Mouse (Mus musculus) megakaryocyte, embryonic 14.5 days (primary cell): Measurements from ENCODE around the gene Dock11. TPM values are rescaled to one million over a fixed set of nuclear protein-coding genes. Genes with fewer than 3 reads are reported as not detected.

Experiments used
- H3K27me3 ChIP-seq: replicated peaks from 2 replicates; pipeline ENCODE3; 2012; ENCODE audit warnings: inconsistent platforms
- H3K36me3 ChIP-seq: replicated peaks from 2 replicates; pipeline ENCODE3; 2012; ENCODE audit warnings: low read length, inconsistent platforms, mixed read lengths
- H3K4me1 ChIP-seq: 2 replicates; pipeline ENCODE4 v1.6.1; 2012; ENCODE audit warnings: inconsistent platforms
- H3K4me3 ChIP-seq: replicated peaks from 2 replicates; pipeline ENCODE3; 2012; ENCODE audit warnings: moderate library complexity, mild to moderate bottlenecking, inconsistent platforms
- H3K9me3 ChIP-seq: 2 replicates; pipeline ENCODE4 v1.6.1; 2012; ENCODE audit warnings: inconsistent platforms
- FLI1 ChIP-seq: IDR thresholded peaks from 2 replicates; pipeline ENCODE4 v1.6.1; 2012; ENCODE audit warnings: low read length, inconsistent platforms, mixed read lengths
- GATA1 ChIP-seq: IDR thresholded peaks from 3 replicates; pipeline ENCODE4 v1.6.1; 2012; ENCODE audit warnings: mixed read lengths, low read length, inconsistent platforms, borderline replicate concordance
- polyA plus RNA-seq: library from polyadenylated mRNA; stranded (reverse); fragments of >175 nt; gene quantifications from 2 replicates; pipeline ENCODE4 v1.2.3, GENCODE M21; 2012; ENCODE audit warnings: low replicate concordance; ENCODE audit not compliant: insufficient read depth

Dock11 gene
- polyA plus RNA-seq: 0.46 TPM in 1 of 2 replicates, not detected in the other

GRCm38 (mm10) chrX:35888087-35888895 is at the start of gene Dock11:
Gene Dock11, plus strand, starts transcription at chrX:35888832.
- H3K4me3 ChIP-seq: peak within 1 kb of the TSS; percentile 93
- peaks cover 25% of the 10 kb centered on the region; the same call in 1 of the 2 replicates for H3K4me1 ChIP-seq
- no peaks in the 10 kb centered on the region for H3K36me3 ChIP-seq
- H3K27me3 ChIP-seq: peaks cover 20% of the 10 kb centered on the region
- TF ChIP-seq FLI1: no peak
- no peak for TF ChIP-seq GATA1
- H3K9me3 ChIP-seq: no peaks in the 10 kb centered on the region

GRCm38 (mm10) chrX:35879703-35880102 is 8.9 kb upstream of the Dock11 start:
- no peak overlapping the region for H3K4me3 ChIP-seq
- H3K4me1 ChIP-seq: no peaks in the 10 kb centered on the region
- H3K27me3 ChIP-seq: peaks cover 13% of the 10 kb centered on the region
- H3K9me3 ChIP-seq: no peaks in the 10 kb centered on the region
- no peaks in the 10 kb centered on the region for H3K36me3 ChIP-seq
- no peak for TF ChIP-seq FLI1
- TF ChIP-seq GATA1: no peak

- peaks cover 25% of the 10 kb centered on the region; the same call in 1 of the 2 replicates for H3K4me1 ChIP-seq
- no peaks in the 10 kb centered on the region for H3K9me3 ChIP-seq
- H3K36me3 ChIP-seq: no peaks in the 10 kb centered on the region
- H3K27me3 ChIP-seq: peaks cover 20% of the 10 kb centered on the region
- TF ChIP-seq FLI1: no peak
- no peak for TF ChIP-seq GATA1
- H3K4me3 ChIP-seq: peak overlapping the region; percentile 93
These were observed 540 bp downstream of the Dock11 start for GRCm38 (mm10) chrX:35888945-35889799.

GRCm38 (mm10) chrX:35889800-35890106 is 1.1 kb downstream of the Dock11 start:
- Histone ChIP-seq H3K4me3 (peak overlapping the region; percentile 93), H3K4me1 (peaks cover 25% of the 10 kb centered on the region; the same call in 1 of the 2 replicates), H3K36me3 (no peaks in the 10 kb centered on the region), H3K27me3 (peaks cover 20% of the 10 kb centered on the region), H3K9me3 (no peaks in the 10 kb centered on the region)
- TF ChIP-seq FLI1 (no peak), GATA1 (no peak)

- Histone ChIP-seq H3K27me3 (peaks cover 20% of the 10 kb centered on the region), H3K4me3 (no peak overlapping the region), H3K9me3 (no peaks in the 10 kb centered on the region)
These were observed 3.0 kb downstream of the Dock11 start for GRCm38 (mm10) chrX:35891534-35892125.

GRCm38 (mm10) chrX:35892377-35892776 is 3.7 kb downstream of the Dock11 start:
- Histone ChIP-seq H3K4me3 (no peak overlapping the region), H3K9me3 (no peaks in the 10 kb centered on the region), H3K36me3 (no peaks in the 10 kb centered on the region), H3K4me1 (peaks cover 32% of the 10 kb centered on the region; the same call in 1 of the 2 replicates), H3K27me3 (peaks cover 18% of the 10 kb centered on the region)
- TF ChIP-seq GATA1: no peak
- TF ChIP-seq FLI1: no peak

More at GRCm38 (mm10) chrX:35891534-35892125, 3.0 kb downstream of the Dock11 start:
- Histone ChIP-seq H3K36me3 (no peaks in the 10 kb centered on the region), H3K4me1 (peaks cover 32% of the 10 kb centered on the region; the same call in 1 of the 2 replicates)
- no peak for TF ChIP-seq FLI1
- no peak for TF ChIP-seq GATA1

GRCm38 (mm10) chrX:35897648-35898500 is 9.2 kb downstream of the Dock11 start:
- Histone ChIP-seq H3K4me1 (peaks cover 29% of the 10 kb centered on the region), H3K27me3 (no peaks in the 10 kb centered on the region), H3K36me3 (no peaks in the 10 kb centered on the region), H3K4me3 (peak overlapping the region; percentile 80), H3K9me3 (no peaks in the 10 kb centered on the region)
- no peak for TF ChIP-seq GATA1
- no peak for TF ChIP-seq FLI1

- no peak for TF ChIP-seq FLI1
- no peak for TF ChIP-seq GATA1
- peak overlapping the region; percentile 77 for H3K4me3 ChIP-seq
- H3K4me1 ChIP-seq: peaks cover 29% of the 10 kb centered on the region
- H3K27me3 ChIP-seq: no peaks in the 10 kb centered on the region
- H3K36me3 ChIP-seq: no peaks in the 10 kb centered on the region
- H3K9me3 ChIP-seq: no peaks in the 10 kb centered on the region
These were observed 9.8 kb downstream of the Dock11 start for GRCm38 (mm10) chrX:35898501-35898766.

- TF ChIP-seq GATA1 (no peak), FLI1 (no peak)
- Histone ChIP-seq H3K4me3 (no peak overlapping the region), H3K9me3 (no peaks in the 10 kb centered on the region), H3K4me1 (peaks cover 8% of the 10 kb centered on the region), H3K27me3 (no peaks in the 10 kb centered on the region), H3K36me3 (no peaks in the 10 kb centered on the region)
These were observed 15.7 kb downstream of the Dock11 start for GRCm38 (mm10) chrX:35904352-35904751.
